Mouse (Mus musculus): ENCODE measurements around the gene Ccr5. TPM values are rescaled to one million over a fixed set of nuclear protein-coding genes. Genes with fewer than 3 reads are reported as not detected.

Ccr5 gene
- polyA plus RNA-seq, 1 experiment: 0.77 TPM

DNA sequence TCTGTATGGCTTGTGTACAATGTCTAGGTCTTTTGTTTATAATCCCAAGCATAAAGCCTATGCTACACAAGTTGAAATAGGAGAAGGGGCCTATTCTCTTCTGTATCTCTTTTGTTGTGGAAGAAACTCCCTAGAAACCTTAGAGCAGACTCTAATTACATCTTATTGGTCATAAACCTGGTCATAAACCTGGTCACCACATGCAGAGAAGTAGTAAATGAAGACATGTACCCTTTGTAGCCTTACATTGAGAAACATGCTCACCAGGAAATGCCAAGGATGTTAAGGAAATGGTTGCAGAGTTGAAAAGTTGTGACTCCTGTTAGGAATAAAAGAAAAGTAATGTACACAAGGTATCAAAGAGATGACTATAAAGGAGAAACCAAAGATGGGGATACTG, 16.1 kb upstream of the Ccr5 start:
- peaks cover 3% of the 10 kb centered on the region; the same call in 1 of the 2 replicates for H3K4me1 ChIP-seq (ENCODE audit: control insufficient read depth, insufficient read depth, low read length)
- TF ChIP-seq POLR2A (IDR thresholded peaks at IDR 0.05; ENCODE audit: borderline replicate concordance, control insufficient read depth, low read depth, low read length) (no peak), CTCF (IDR thresholded peaks at IDR 0.05; ENCODE audit: control insufficient read depth, insufficient read depth, low read length) (no peak)
- H3K27ac ChIP-seq (ENCODE audit: control insufficient read depth, insufficient read depth, low read depth, low read length, poor library complexity): no peak overlapping the region
- no peak overlapping the region for H3K4me3 ChIP-seq (replicated peaks; ENCODE audit: control insufficient read depth, low read depth, low read length)

DNA sequence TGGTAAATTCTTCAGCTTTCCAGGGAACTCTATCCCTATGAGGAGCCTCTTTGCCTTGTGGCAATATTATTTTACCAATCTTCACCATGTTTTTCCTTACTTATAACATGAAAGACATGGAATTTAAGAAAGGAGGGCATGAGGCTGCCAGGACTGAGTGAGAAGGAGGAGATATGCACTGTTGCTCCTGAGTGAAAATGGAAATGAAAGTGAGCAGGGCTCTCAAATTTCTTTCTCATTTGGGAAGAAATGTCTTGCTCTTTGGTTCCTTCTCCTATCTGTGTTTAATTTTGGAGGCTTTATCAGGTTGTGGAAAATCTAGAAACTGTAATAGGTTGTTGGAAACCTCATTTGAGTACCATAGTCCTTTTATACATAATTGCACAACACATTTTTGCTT, 14.1 kb upstream of the Ccr5 start:
- TF ChIP-seq POLR2A (IDR thresholded peaks at IDR 0.05; ENCODE audit: borderline replicate concordance, control insufficient read depth, low read depth, low read length): no peak
- TF ChIP-seq CTCF (IDR thresholded peaks at IDR 0.05; ENCODE audit: control insufficient read depth, insufficient read depth, low read length): no peak
- peaks cover 2% of the 10 kb centered on the region; the same call in 1 of the 2 replicates for H3K4me1 ChIP-seq (ENCODE audit: control insufficient read depth, insufficient read depth, low read length)
- no peak overlapping the region for H3K27ac ChIP-seq (ENCODE audit: control insufficient read depth, insufficient read depth, low read depth, low read length, poor library complexity)
- no peak overlapping the region for H3K4me3 ChIP-seq (replicated peaks; ENCODE audit: control insufficient read depth, low read depth, low read length)

DNA sequence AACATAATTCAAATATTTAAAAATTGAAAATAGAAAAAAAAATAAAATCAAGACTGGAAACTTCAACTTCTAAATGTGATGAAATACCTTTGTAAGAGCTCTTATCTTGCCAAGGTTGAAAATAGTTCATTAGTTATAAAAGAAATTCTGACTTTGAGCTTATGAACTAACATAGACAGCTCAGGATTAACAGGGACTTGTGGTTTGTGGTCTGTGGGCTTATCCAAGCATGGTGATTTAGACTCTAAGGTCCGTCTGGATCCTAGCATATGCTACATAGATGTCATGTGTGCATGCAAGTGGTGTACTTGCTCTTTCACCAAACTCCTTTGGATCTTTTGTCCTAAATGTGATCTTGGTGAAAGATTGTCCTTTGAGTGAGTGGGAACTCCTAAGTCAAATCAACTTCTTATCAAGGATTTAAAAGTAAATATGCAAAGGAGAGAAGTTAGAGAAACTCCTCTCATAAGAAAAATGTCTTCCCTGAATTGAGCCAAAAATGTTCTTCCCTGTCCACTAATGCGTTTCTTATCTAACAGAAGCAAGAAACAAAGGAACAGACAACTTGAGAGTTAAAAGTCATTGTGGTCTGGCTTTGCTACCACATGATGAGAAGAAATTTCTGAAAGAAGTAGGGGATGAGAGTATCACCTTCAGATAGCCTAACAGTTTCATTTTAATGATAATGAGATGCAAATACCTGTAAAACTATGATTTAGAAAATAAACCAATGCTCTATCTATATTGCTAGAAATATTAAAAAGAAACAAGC, 12.8 kb upstream of the Ccr5 start:
- Histone ChIP-seq H3K4me1 (ENCODE audit: control insufficient read depth, insufficient read depth, low read length) (no peaks in the 10 kb centered on the region; the same call in 1 of the 2 replicates), H3K4me3 (replicated peaks; ENCODE audit: control insufficient read depth, low read depth, low read length) (no peak overlapping the region), H3K27ac (ENCODE audit: control insufficient read depth, insufficient read depth, low read depth, low read length, poor library complexity) (no peak overlapping the region)
- 13% methylated on average over 2 of the region's 2 CpGs for WGBS
- TF ChIP-seq POLR2A (IDR thresholded peaks at IDR 0.05; ENCODE audit: borderline replicate concordance, control insufficient read depth, low read depth, low read length): no peak
- no peak for TF ChIP-seq CTCF (IDR thresholded peaks at IDR 0.05; ENCODE audit: control insufficient read depth, insufficient read depth, low read length)

DNA sequence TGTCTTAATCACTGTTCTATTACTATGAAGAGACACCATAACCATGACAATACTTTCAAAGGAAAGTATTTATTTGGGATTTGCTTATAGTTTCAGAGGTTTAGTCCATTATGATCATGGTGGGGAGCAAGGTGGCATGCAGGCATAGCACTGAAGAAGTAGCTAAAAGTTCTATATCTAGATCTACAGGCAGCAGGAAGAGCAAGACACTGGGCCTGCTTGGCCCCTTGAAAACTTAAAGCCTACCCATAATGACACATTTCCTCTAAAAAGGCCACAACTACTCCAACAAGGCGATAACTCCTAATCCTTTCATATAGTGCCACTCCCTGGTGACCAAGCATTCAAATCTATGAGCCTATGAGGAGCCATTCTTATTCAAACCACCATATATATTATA, 9.3 kb upstream of the Ccr5 start:
- no peak overlapping the region for H3K27ac ChIP-seq (ENCODE audit: control insufficient read depth, insufficient read depth, low read depth, low read length, poor library complexity)
- H3K4me3 ChIP-seq (replicated peaks; ENCODE audit: control insufficient read depth, low read depth, low read length): no peak overlapping the region
- no peak for TF ChIP-seq CTCF (IDR thresholded peaks at IDR 0.05; ENCODE audit: control insufficient read depth, insufficient read depth, low read length)
- TF ChIP-seq POLR2A (IDR thresholded peaks at IDR 0.05; ENCODE audit: borderline replicate concordance, control insufficient read depth, low read depth, low read length): no peak
- H3K4me1 ChIP-seq (ENCODE audit: control insufficient read depth, insufficient read depth, low read length): no peaks in the 10 kb centered on the region; the same call in 1 of the 2 replicates
- 56% methylated on average over 1 of the region's 1 CpGs for WGBS

DNA sequence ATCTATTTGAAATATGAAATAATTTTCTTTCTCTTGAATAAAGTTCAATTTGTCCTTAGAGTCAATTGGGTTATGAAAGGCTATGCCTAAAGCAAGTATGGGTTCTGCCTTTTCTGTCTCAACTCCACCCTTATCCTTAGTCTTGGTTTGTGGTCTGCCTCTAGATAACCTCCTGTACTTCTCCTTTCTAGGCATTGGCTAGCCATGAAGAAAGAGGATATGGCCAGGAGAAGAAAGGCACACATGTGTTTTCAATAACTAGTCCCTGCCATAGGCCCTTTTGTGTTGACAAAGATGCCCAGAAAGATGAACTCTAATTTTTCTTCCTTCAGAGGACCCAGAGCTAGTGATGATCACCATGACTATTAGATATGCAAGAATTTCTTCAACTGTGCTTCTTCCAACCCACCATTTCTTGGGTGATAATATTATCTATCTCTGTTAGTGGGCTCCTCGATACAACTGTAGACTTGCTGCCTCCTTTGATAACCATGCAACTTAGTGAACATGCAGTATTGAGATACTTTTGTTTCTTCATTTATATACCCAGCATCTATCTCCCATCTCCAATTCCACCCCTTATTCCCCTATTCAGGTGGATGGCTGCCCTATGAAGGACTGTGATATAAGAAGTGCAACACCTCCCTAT, 8.6 kb upstream of the Ccr5 start:
- Histone ChIP-seq H3K4me3 (replicated peaks; ENCODE audit: control insufficient read depth, low read depth, low read length) (no peak overlapping the region), H3K4me1 (ENCODE audit: control insufficient read depth, insufficient read depth, low read length) (no peaks in the 10 kb centered on the region; the same call in 1 of the 2 replicates), H3K27ac (ENCODE audit: control insufficient read depth, insufficient read depth, low read depth, low read length, poor library complexity) (no peak overlapping the region)
- WGBS: 66% methylated on average over 1 of the region's 1 CpGs
- TF ChIP-seq CTCF (IDR thresholded peaks at IDR 0.05; ENCODE audit: control insufficient read depth, insufficient read depth, low read length) (no peak), POLR2A (IDR thresholded peaks at IDR 0.05; ENCODE audit: borderline replicate concordance, control insufficient read depth, low read depth, low read length) (no peak)

DNA sequence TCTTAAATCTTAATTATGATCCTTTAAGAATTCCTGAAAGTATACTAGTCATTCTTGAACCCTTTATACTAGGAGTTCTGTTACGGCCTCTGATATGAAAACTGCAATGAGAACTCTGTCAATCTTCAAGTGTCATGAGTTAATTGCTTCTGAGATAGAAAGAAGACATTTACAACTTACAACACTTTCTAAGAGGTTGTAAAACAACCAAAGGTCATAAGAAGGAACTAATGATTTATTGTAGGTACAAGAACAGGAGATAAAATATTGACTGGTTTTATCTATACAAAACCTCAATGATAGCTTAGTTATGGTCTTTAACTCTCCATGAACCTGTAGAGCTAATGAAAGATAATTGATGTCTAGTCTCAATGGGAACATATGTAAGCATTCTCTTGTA, 7.6 kb upstream of the Ccr5 start:
- TF ChIP-seq CTCF (IDR thresholded peaks at IDR 0.05; ENCODE audit: control insufficient read depth, insufficient read depth, low read length): no peak
- TF ChIP-seq POLR2A (IDR thresholded peaks at IDR 0.05; ENCODE audit: borderline replicate concordance, control insufficient read depth, low read depth, low read length): no peak
- Histone ChIP-seq H3K27ac (ENCODE audit: control insufficient read depth, insufficient read depth, low read depth, low read length, poor library complexity) (no peak overlapping the region), H3K4me1 (ENCODE audit: control insufficient read depth, insufficient read depth, low read length) (no peaks in the 10 kb centered on the region), H3K4me3 (replicated peaks; ENCODE audit: control insufficient read depth, low read depth, low read length) (no peak overlapping the region)
- WGBS: 91% methylated on average over 1 of the region's 1 CpGs

DNA sequence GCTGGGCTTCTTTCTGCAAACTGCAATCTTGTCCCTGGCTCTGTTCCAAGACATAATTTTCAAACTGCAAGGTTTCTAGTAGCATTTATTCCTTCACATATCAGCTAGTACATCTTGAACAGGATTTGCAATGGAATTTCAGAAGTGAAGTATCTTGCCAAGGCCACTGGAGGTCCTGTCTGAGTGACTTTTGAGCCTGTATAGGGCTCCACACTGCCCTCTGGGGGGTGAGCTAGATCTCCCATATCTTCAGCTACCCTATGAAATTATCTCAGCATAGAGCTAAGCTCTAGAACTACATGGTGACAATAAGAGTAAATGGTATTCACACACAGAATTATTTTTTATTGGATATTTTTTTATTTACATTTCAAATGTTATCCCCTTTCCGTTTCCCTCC, 2.9 kb upstream of the Ccr5 start:
- TF ChIP-seq POLR2A (IDR thresholded peaks at IDR 0.05; ENCODE audit: borderline replicate concordance, control insufficient read depth, low read depth, low read length) (no peak), CTCF (IDR thresholded peaks at IDR 0.05; ENCODE audit: control insufficient read depth, insufficient read depth, low read length) (peak; percentile 78)
- WGBS: 93% methylated on average over 1 of the region's 1 CpGs
- no peak overlapping the region for H3K4me3 ChIP-seq (replicated peaks; ENCODE audit: control insufficient read depth, low read depth, low read length)

DNA sequence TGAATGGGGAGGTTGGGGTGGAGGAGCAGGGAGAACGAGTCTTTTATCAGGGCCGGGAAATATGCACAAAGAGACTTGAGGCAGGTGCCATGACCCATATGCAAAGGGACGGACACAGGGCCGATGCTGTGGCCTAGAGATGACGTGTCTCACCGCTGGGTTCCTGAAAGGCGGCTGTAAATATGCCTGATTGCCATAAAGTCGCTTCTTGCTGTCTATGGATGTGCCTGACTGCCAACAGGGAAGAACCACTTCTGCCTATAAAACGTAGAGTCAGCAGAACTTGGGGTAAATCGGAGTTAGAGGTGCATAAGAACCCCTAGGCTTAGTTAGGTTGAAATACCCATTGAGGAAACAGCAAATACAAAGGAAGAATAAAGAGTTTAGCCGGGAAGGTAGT, 4.2 kb downstream of the Ccr5 start:
- peaks cover 1% of the 10 kb centered on the region; the same call in 1 of the 2 replicates for H3K4me1 ChIP-seq (ENCODE audit: control insufficient read depth, insufficient read depth, low read length)
- 71% methylated on average over 11 of the region's 11 CpGs for WGBS
- TF ChIP-seq CTCF (IDR thresholded peaks at IDR 0.05; ENCODE audit: control insufficient read depth, insufficient read depth, low read length): no peak
- TF ChIP-seq POLR2A (IDR thresholded peaks at IDR 0.05; ENCODE audit: borderline replicate concordance, control insufficient read depth, low read depth, low read length): no peak
- no peak overlapping the region for H3K27ac ChIP-seq (ENCODE audit: control insufficient read depth, insufficient read depth, low read depth, low read length, poor library complexity)
- no peak overlapping the region for H3K4me3 ChIP-seq (replicated peaks; ENCODE audit: control insufficient read depth, low read depth, low read length)

More for the DNA sequence above, 2.9 kb upstream of the Ccr5 start:
- Histone ChIP-seq H3K4me1 (ENCODE audit: control insufficient read depth, insufficient read depth, low read length) (no peaks in the 10 kb centered on the region), H3K27ac (ENCODE audit: control insufficient read depth, insufficient read depth, low read depth, low read length, poor library complexity) (no peak overlapping the region)
